Mouse (Mus musculus): ENCODE measurements around the gene Lyrm4.

Gene Lyrm4

GRCm38 (mm10) chr13:36105591-36105990, 11.7 kb downstream of the Lyrm4 start:
- DNase-seq (ENCODE audit: low read depth, low spot score): no peak

GRCm38 (mm10) chr13:36096684-36097383, 20.5 kb downstream of the Lyrm4 start:
- no peak for DNase-seq (ENCODE audit: low read depth, low spot score)

GRCm38 (mm10) chr13:36088168-36088567, 29.2 kb downstream of the Lyrm4 start:
- no peak for DNase-seq (ENCODE audit: low read depth, low spot score)

DNA sequence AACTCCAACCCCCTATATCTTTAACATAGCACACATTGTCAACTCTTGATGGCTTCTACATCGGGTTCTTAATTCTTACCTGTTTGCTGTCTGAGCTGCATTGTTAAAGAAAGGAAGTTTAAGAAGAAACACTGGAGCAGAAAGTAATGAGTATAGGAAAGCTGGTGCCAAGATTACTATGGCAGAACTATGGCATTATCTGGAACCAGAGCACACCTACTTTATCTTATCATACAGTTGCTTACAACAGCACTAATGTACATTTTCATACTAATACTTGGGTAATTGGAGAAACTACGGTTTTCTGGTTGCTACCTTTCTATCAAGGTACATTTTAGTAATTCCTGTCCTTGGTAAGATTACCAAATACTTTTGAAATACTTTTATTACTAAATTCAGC, 29.9 kb downstream of the Lyrm4 start:
- no peak for DNase-seq (ENCODE audit: low read depth, low spot score)

GRCm38 (mm10) chr13:36086608-36087391, 30.5 kb downstream of the Lyrm4 start:
- no peak for DNase-seq (ENCODE audit: low read depth, low spot score)

DNA sequence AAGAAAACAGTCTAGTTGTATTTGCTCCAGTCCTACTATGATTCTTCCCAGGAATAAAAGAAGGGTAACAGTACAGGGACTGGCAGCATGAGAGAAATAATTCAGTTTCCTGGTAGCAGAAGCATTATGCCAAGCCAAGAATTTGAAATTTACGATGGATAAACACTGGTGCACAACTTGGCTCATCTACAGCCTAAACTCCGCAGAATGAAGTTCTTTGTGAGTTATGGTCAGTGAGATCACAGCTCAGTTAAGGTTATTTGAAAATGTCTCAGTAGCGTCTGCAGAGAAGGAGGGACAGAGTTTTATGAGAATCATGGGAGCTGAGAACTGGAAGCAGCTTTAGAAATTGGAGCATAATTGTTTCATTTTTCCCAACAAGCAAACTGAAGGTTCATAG, 31.4 kb downstream of the Lyrm4 start:
- no peak for DNase-seq (ENCODE audit: low read depth, low spot score)

DNA sequence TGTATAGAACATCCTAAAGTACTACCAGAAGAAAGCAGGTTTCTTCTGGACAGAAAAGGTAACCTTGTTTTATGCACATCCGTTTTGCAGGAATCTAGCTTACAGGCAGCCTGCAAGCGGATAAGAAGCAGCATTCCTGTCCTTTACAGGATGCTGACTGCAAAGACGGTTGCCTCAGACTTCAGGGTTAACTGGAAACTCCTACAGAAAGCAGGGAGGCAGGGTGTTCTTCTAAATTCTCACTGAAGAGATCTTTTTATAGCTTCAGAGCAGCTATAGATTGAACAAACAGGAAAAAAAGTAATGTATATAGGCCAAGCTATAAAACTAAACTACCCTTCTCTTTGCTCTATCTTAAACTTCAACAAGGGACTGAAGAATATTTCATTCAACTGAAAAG, 32.6 kb downstream of the Lyrm4 start:
- no peak for DNase-seq (ENCODE audit: low read depth, low spot score)

DNA sequence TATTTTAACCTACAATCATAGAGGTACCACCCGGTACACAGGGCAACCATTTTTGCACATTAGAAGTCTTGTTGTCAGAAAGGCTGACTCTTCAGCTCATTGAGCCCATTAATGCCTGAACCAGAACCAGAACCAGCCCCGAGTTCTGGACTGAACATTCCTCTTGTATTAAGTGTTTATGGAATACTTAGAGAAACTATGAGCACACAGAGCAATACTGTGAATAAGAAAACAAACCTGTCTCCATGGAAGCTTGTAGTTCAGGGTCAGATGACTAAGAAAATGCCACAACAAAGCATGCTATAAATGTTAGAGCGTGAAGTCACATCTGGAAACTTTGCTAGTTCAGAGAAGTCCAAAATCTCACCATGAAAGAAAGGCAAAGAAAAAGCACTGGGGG, 35.7 kb downstream of the Lyrm4 start:
- no peak for DNase-seq (ENCODE audit: low read depth, low spot score)

DNA sequence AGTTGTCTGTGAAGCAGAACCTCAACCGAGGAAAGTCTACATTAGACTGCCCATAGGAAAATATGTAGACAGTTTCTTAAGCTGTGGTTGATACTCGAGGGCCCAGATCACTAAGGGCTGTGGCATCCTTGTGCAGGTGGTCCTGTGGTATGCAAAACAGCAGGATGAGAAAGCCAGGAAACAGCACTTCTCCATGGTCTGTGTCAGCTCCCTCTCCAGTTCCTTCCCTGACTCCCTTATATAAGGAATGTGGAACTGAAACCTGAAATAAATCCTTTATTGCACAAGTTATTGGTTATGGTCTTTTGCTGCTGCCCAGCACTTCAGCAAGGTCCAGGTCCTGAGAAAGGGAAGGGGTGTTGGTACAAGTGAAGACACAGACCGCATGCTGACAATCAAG, 42.8 kb downstream of the Lyrm4 start:
- DNase-seq (ENCODE audit: low read depth, low spot score): no peak

DNA sequence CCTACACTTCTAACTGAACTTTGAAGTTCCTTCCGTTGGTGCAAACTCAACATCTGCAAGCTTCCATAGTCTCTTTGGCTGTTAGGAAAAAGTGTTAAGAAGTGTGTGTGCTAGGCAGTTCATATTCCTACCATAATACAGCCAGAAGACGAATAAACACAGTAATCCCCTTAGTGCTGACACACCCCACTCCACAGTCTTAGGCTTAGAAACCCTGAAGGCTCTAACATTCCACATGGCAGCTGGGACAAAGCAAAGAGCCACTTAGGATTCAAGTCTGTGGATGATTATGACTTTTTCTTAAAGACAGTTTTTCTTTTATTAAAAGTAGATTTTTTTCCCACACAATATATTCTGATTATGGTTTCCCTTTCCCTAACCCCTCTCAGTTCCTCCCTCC, 50.6 kb downstream of the Lyrm4 start:
- DNase-seq (ENCODE audit: low read depth, low spot score): no peak

DNA sequence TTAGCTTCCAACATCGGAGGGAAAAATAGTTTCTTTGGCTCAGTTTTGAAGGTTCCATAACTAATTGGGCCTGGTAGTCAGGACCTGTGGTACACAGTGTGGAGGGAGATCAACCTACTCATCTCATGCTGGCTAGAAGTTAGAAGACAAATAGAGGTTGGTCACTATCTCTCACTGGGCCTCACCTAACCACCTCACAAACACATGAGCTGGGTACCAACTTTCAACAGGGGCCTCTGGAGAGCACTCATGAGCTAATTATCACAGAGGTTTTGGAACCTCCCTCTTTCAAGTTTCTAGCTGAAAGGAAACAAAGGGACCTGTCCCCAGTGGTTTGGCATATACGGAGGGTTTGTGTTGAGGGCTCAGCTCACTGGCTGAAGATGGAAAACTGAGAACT, 59.8 kb downstream of the Lyrm4 start:
- DNase-seq (ENCODE audit: low read depth, low spot score): no peak

- DNase-seq (ENCODE audit: low read depth, low spot score): no peak
These were observed 60.4 kb downstream of the Lyrm4 start for GRCm38 (mm10) chr13:36056925-36057324.

DNA sequence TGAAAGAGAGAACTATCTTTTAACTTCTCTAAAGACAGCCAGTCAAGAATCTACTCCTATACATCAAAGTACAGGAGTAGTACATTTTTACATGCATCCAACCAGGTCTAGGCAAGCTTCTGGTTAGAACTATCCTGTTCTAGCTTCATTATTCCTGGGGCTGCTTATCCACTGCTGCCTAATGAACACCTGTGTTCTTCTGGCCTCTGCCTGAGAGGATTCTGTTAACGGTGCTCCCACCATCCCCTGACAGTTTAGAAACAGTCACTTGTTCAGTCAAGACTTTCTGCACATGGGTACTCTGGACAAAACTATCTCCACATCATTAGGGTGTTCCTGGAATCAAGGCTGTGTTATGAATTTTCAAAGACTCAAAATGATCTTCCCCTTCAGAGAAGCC, 60.8 kb downstream of the Lyrm4 start:
- no peak for DNase-seq (ENCODE audit: low read depth, low spot score)

DNA sequence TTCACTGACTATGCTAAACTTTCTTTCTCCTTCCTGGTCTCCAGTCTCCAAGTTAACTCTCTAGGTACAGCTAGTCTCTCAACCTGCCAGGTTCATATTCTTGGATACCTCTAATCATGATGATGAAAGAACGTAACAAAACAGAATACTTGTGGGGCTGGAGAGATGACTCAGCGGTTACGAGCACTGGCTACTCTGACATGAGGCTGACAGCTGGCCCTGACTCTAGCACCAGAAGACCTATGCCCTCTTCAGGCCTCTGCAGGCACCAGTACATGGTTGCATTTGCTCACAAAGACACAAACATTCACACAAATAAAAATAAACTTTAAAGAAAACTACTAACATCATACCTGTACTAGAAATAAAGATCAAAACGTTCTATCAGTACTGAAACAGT, 81.8 kb downstream of the Lyrm4 start:
- DNase-seq (ENCODE audit: low read depth, low spot score): no peak

DNA sequence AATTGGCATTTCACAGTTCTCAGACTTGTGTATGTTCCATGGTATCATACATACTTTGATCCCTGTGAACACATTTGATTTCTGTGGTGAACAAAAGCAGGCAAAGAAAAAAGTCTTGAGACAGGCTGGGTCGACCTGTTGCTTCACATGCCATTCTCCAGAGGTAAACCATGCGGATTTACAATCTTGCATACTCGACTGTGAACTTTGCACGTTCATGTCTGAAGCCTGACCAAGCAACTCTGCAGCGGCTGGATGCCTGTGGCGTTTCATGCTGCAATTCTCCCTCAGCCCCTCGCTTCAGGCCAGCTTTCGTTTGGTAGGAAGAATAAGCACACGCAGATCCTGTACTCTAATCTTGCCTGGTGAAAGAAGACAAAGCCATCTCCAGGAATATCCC, 85.4 kb downstream of the Lyrm4 start:
- no peak for DNase-seq (ENCODE audit: low read depth, low spot score)

DNA sequence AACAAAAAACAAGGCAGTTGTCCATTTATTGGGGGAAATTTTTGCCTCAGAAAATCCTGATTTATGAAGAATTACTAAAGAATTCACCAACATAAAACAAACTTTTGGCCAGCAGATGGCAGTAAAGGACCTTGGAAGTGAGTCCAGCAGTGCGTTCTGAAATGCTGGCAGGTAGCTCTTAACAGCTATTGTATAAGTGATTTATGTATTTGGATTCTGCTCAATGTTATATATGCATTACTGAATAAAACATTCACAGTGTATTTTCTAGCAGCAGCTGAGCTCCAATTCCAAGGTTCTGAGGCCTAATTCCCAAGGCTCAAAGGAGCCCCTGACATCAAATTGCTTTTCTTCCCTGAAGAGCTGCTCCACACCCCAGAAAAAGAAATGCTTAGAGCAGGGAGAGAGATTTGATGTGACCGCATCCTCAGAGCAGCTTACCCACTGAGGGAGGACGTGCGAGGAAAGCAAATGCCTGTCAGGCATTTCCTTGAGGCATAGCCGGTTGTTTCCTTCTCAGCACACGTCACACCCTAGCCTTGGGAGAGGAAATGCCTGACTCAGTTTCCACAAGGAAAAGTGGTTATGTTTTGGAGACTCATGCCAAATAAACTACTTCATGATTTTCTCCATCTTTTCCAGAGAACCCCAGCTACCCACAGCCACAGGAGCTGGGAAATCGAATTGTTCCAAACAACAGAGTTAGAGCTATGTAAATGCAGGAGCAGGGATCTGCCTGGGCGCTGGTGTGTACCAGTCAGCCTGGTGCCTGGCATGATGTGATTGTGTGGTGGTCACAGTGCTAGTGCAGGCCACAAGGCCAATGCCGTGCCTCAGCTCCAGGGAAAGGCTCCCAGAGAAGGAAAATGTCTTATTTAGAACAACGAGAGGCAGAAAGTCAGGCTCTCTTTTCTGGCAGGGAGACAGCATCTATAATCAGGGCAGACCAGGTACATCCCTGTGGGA, 97.7 kb downstream of the Lyrm4 start:
- peak; percentile 59 for DNase-seq (ENCODE audit: low read depth, low spot score)

GRCm38 (mm10) chr13:36018017-36018416, 99.3 kb downstream of the Lyrm4 start:
- DNase-seq (ENCODE audit: low read depth, low spot score): no peak

DNA sequence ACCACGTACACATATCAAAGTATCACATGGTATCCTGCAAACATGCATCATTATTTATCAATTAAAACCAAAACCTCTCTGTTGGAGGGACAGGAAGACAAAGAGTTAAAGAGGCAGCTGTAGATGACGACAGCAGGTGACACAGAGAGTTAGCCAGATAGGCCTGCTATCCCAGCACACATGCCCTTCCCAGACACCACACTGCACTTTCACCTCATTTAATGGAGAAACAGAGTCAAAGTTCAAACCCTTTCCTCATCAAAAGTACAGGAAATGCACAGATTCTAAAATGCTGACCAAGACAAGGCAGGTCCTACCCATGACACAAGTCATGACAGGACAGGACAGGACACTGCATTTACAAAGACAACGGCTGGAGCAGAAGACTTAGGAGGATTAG, 101.7 kb downstream of the Lyrm4 start:
- DNase-seq (ENCODE audit: low read depth, low spot score): no peak

DNA sequence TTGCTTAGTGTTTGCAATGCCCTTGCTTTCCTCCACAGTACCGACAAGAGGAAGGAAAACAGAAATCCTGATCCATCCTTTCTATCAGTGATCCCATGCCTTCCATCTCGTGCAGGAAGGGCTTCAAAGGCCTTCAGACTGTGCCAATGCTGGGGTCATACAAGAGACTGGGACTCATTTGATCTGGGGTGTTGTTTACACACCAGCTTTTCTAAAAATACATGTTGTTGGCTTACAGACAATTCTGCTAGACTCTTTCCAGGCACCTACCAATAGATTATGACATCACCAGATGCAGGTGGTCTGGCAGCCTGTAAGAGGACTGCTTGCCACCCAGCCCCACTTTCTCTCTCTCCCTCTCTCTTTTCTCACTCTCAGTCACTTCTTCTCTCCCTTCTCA, 107.3 kb downstream of the Lyrm4 start:
- no peak for DNase-seq (ENCODE audit: low read depth, low spot score)

DNA sequence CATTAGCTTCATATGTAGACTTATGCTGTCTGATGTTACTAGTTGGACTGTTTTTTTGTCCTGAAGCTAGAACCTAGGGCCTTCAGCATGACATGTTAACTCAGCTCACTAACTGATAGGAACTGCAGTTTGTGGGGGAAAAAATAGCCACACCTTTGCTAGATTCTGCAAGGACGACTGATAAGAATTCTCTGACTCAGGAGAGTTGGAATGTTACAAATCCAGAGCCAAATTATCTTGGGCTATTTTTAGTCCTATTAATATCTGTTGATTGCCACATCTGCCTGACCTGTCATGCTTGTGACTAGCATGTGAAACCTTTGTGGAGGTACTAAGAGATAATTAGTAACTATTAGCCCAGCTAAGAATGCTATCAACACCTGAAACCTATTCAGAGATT, 116.5 kb downstream of the Lyrm4 start:
- no peak for DNase-seq (ENCODE audit: low read depth, low spot score)

DNA sequence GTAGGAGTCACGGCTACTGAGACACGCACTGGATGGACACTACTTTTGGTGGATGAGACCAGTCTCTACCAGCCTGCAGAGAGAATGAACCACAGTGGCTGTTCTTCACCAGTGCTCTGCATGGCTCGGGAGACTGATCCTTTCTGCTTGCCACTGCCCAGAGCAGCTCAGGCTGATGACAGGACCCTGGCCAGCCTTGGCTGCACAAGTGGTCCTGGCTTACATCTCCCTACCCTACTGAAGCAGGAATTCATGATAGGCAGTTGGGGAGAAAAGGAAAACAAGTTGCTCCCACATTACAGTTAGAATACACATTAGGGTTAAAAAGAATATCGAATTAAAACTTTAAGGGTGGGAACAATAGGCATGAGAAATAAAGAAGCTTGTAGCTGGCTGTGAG, 119.7 kb downstream of the Lyrm4 start:
- no peak for DNase-seq (ENCODE audit: low read depth, low spot score)
